Mouse (Mus musculus): ENCODE results near the gene Plpp7. TPM values are rescaled to one million over a fixed set of nuclear protein-coding genes. Genes with fewer than 3 reads are reported as not detected.

The Plpp7 gene
- polyA plus RNA-seq, 1 experiment, result 3.3 TPM

GRCm38 (mm10) chr2:32131866-32132566 is 36.7 kb downstream of the Plpp7 start:
- Histone ChIP-seq H3K4me3 (replicated peaks) (peak overlapping the region; percentile 85), H3K27me3 (replicated peaks) (no peaks in the 10 kb centered on the region), H3K4me1 (peaks cover 83% of the 10 kb centered on the region), H3K9me3 (no peaks in the 10 kb centered on the region), H3K36me3 (replicated peaks; ENCODE audit: low read length) (no peaks in the 10 kb centered on the region)
- no peak for TF ChIP-seq GATA1 (IDR thresholded peaks at IDR 0.05; ENCODE audit: borderline replicate concordance, low read length)
- no peak for TF ChIP-seq FLI1 (IDR thresholded peaks at IDR 0.05; ENCODE audit: low read length)

- Histone ChIP-seq H3K36me3 (replicated peaks; ENCODE audit: low read length) (no peaks in the 10 kb centered on the region), H3K9me3 (no peaks in the 10 kb centered on the region), H3K4me3 (replicated peaks) (peak overlapping the region; percentile 85), H3K27me3 (replicated peaks) (no peaks in the 10 kb centered on the region), H3K4me1 (peaks cover 82% of the 10 kb centered on the region)
- TF ChIP-seq FLI1 (IDR thresholded peaks at IDR 0.05; ENCODE audit: low read length), result no peak
- TF ChIP-seq GATA1 (IDR thresholded peaks at IDR 0.05; ENCODE audit: borderline replicate concordance, low read length), result no peak
Measured at GRCm38 (mm10) chr2:32132567-32132992, 37.3 kb downstream of the Plpp7 start.

GRCm38 (mm10) chr2:32134039-32134438 is 38.7 kb downstream of the Plpp7 start:
- Histone ChIP-seq H3K9me3 (no peaks in the 10 kb centered on the region), H3K4me1 (peaks cover 76% of the 10 kb centered on the region), H3K4me3 (replicated peaks) (peak overlapping the region; percentile 3), H3K27me3 (replicated peaks) (no peaks in the 10 kb centered on the region), H3K36me3 (replicated peaks; ENCODE audit: low read length) (no peaks in the 10 kb centered on the region)
- TF ChIP-seq FLI1 (IDR thresholded peaks at IDR 0.05; ENCODE audit: low read length), result no peak
- no peak for TF ChIP-seq GATA1 (IDR thresholded peaks at IDR 0.05; ENCODE audit: borderline replicate concordance, low read length)

GRCm38 (mm10) chr2:32137667-32138266 is 42.4 kb downstream of the Plpp7 start:
- Histone ChIP-seq H3K4me1 (peaks cover 61% of the 10 kb centered on the region), H3K36me3 (replicated peaks; ENCODE audit: low read length) (no peaks in the 10 kb centered on the region), H3K4me3 (replicated peaks) (peak overlapping the region; percentile 94), H3K27me3 (replicated peaks) (no peaks in the 10 kb centered on the region), H3K9me3 (no peaks in the 10 kb centered on the region)
- TF ChIP-seq GATA1 (IDR thresholded peaks at IDR 0.05; ENCODE audit: borderline replicate concordance, low read length), result no peak
- no peak for TF ChIP-seq FLI1 (IDR thresholded peaks at IDR 0.05; ENCODE audit: low read length)

GRCm38 (mm10) chr2:32139377-32139776 is 44.0 kb downstream of the Plpp7 start:
- Histone ChIP-seq H3K4me1 (peaks cover 46% of the 10 kb centered on the region), H3K36me3 (replicated peaks; ENCODE audit: low read length) (no peaks in the 10 kb centered on the region), H3K27me3 (replicated peaks) (no peaks in the 10 kb centered on the region), H3K9me3 (no peaks in the 10 kb centered on the region), H3K4me3 (replicated peaks) (no peak overlapping the region)
- no peak for TF ChIP-seq FLI1 (IDR thresholded peaks at IDR 0.05; ENCODE audit: low read length)
- TF ChIP-seq GATA1 (IDR thresholded peaks at IDR 0.05; ENCODE audit: borderline replicate concordance, low read length), result no peak

- TF ChIP-seq GATA1 (IDR thresholded peaks at IDR 0.05; ENCODE audit: borderline replicate concordance, low read length) (no peak), FLI1 (IDR thresholded peaks at IDR 0.05; ENCODE audit: low read length) (no peak)
- H3K4me1 ChIP-seq, result peaks cover 50% of the 10 kb centered on the region
Measured at GRCm38 (mm10) chr2:32140498-32140934, 45.2 kb downstream of the Plpp7 start.

GRCm38 (mm10) chr2:32141602-32142001 is 46.3 kb downstream of the Plpp7 start:
- Histone ChIP-seq H3K9me3 (no peaks in the 10 kb centered on the region), H3K4me3 (replicated peaks) (no peak overlapping the region), H3K36me3 (replicated peaks; ENCODE audit: low read length) (no peaks in the 10 kb centered on the region), H3K27me3 (replicated peaks) (no peaks in the 10 kb centered on the region), H3K4me1 (peaks cover 50% of the 10 kb centered on the region)
- TF ChIP-seq GATA1 (IDR thresholded peaks at IDR 0.05; ENCODE audit: borderline replicate concordance, low read length) (no peak), FLI1 (IDR thresholded peaks at IDR 0.05; ENCODE audit: low read length) (no peak)

More at GRCm38 (mm10) chr2:32140498-32140934, 45.2 kb downstream of the Plpp7 start:
- Histone ChIP-seq H3K27me3 (replicated peaks) (no peaks in the 10 kb centered on the region), H3K4me3 (replicated peaks) (peak overlapping the region; percentile 38), H3K36me3 (replicated peaks; ENCODE audit: low read length) (no peaks in the 10 kb centered on the region), H3K9me3 (no peaks in the 10 kb centered on the region)

GRCm38 (mm10) chr2:32142368-32142767 is 47.0 kb downstream of the Plpp7 start:
- Histone ChIP-seq H3K9me3 (no peaks in the 10 kb centered on the region), H3K27me3 (replicated peaks) (no peaks in the 10 kb centered on the region), H3K4me1 (peaks cover 47% of the 10 kb centered on the region), H3K4me3 (replicated peaks) (no peak overlapping the region), H3K36me3 (replicated peaks; ENCODE audit: low read length) (no peaks in the 10 kb centered on the region)
- TF ChIP-seq FLI1 (IDR thresholded peaks at IDR 0.05; ENCODE audit: low read length) (no peak), GATA1 (IDR thresholded peaks at IDR 0.05; ENCODE audit: borderline replicate concordance, low read length) (no peak)

GRCm38 (mm10) chr2:32144633-32145032 is 49.3 kb downstream of the Plpp7 start:
- peaks cover 35% of the 10 kb centered on the region for H3K4me1 ChIP-seq
- no peaks in the 10 kb centered on the region for H3K36me3 ChIP-seq (replicated peaks; ENCODE audit: low read length)
- no peak overlapping the region for H3K4me3 ChIP-seq (replicated peaks)
- no peaks in the 10 kb centered on the region for H3K27me3 ChIP-seq (replicated peaks)
- TF ChIP-seq FLI1 (IDR thresholded peaks at IDR 0.05; ENCODE audit: low read length) (no peak), GATA1 (IDR thresholded peaks at IDR 0.05; ENCODE audit: borderline replicate concordance, low read length) (no peak)
- no peaks in the 10 kb centered on the region for H3K9me3 ChIP-seq

- Histone ChIP-seq H3K36me3 (replicated peaks; ENCODE audit: low read length) (no peaks in the 10 kb centered on the region), H3K9me3 (no peaks in the 10 kb centered on the region), H3K4me1 (peaks cover 34% of the 10 kb centered on the region), H3K27me3 (replicated peaks) (no peaks in the 10 kb centered on the region), H3K4me3 (replicated peaks) (no peak overlapping the region)
- no peak for TF ChIP-seq FLI1 (IDR thresholded peaks at IDR 0.05; ENCODE audit: low read length)
- no peak for TF ChIP-seq GATA1 (IDR thresholded peaks at IDR 0.05; ENCODE audit: borderline replicate concordance, low read length)
Measured at GRCm38 (mm10) chr2:32146617-32147162, 51.4 kb downstream of the Plpp7 start.

Measured in megakaryocyte, embryonic 14.5 days (primary cell).